Mouse (Mus musculus) intestine, embryonic 14.5 days (tissue): Measurements from ENCODE around the gene Rps6ka2. TPM values are rescaled to one million over a fixed set of nuclear protein-coding genes. Genes with fewer than 3 reads are reported as not detected.

Source experiments
- ATAC-seq: fragments of 200-750 bp; cut with Nextera tagmentation; replicated peaks from 2 replicates; pipeline ENCODE4 v1.8.0; 2017; ENCODE audit warnings: low read depth, moderate number of reproducible peaks, moderate TSS enrichment, moderate library complexity; ENCODE audit not compliant: low FRiP score, low TSS enrichment
- DNase-seq: peaks from one replicate; pipeline ENCODE4 v3.0.0-alpha.2; 2018; ENCODE audit warnings: low spot score
- H3K27ac ChIP-seq: fragments of 300-500 bp; sonication (generic); 2 replicates; pipeline ENCODE4 v1.5.1; 2014; ENCODE audit warnings: low read depth, mild to moderate bottlenecking, control low read depth
- H3K27me3 ChIP-seq: fragments of 300-500 bp; sonication (generic); replicated peaks from 2 replicates; pipeline ENCODE4 v1.6.1; 2014; ENCODE audit warnings: low read length, control low read depth; ENCODE audit not compliant: control insufficient read depth, insufficient read depth
- H3K36me3 ChIP-seq: fragments of 300-500 bp; sonication (generic); 2 replicates; pipeline ENCODE4 v1.6.1; 2014; ENCODE audit warnings: low read length, control low read depth; ENCODE audit not compliant: control insufficient read depth, insufficient read depth
- H3K4me1 ChIP-seq: fragments of 300-500 bp; sonication (generic); replicated peaks from 2 replicates; pipeline ENCODE4 v1.6.1; 2014; ENCODE audit warnings: low read length, control low read depth, mixed read lengths; ENCODE audit not compliant: control insufficient read depth, insufficient read depth
- H3K4me2 ChIP-seq: fragments of 300-500 bp; sonication (generic); 2 replicates; pipeline ENCODE4 v1.6.1; 2014; ENCODE audit warnings: low read length
- H3K4me3 ChIP-seq: fragments of 300-500 bp; sonication (generic); 2 replicates; pipeline ENCODE4 v1.5.1; 2014; ENCODE audit warnings: low read depth, low read length, control low read depth, mixed read lengths
- H3K9ac ChIP-seq: fragments of 300-500 bp; sonication (generic); 2 replicates; pipeline ENCODE4 v1.6.1; 2014; ENCODE audit warnings: mild to moderate bottlenecking, low read length
- H3K9me3 ChIP-seq: fragments of 300-500 bp; sonication (generic); 2 replicates; pipeline ENCODE4 v1.6.1; 2016; ENCODE audit warnings: low read length, control low read depth; ENCODE audit not compliant: control insufficient read depth
- WGBS: fragments of 180-500 bp; shearing (Covaris S2); extraction: QIAGEN DNeasy Blood & Tissue Kit; methylation state at CpG from one replicate; pipeline ENCODE4 v1.1.7; 2014; 5-methylcytosine and 5-hydroxymethylcytosine counted together
- polyA plus RNA-seq: library from polyadenylated mRNA; unstranded; fragments of >200 nt; fragmentation: Nextera tagmentation; extraction: Ambion mirVana; gene quantifications from 2 replicates; pipeline ENCODE4 v1.2.1, GENCODE M21; 2014

The Rps6ka2 gene
- polyA plus RNA-seq, 1 experiment from 2014 or later: 15.1 TPM

DNA sequence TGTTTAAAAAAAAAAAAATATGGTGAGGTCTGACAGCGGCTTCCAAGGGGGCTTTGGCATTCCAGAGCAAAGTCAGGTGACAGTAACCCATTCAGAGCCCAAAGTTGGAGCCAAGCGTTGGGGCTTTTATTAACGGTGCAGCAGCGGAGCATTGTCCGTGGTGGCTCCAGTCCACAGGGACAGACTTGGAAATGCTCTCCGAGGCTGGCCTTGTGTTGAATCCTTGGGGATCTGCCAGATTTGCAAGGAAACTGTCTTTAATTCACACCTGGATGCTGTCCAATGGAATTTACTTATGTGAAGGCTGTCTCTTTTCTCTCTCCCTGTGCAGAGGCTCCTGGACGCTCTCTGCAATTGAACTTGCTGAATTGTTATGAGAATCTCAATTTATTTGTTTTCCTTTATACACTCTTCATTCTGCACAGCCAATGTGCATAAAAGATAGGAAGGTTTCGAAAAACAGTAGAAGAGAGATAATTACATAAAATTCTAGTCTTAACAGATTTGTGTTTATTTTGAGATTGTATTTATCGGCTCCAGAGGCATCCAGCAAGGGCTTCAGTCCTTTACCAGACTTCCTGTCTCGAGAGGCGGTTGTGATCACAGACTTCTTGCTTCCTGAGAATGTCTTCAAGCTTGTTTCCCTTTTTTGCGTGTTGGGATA, 95.9 kb downstream of the Rps6ka2 start:
- H3K27me3 ChIP-seq: no peaks in the 10 kb centered on the region
- no peak overlapping the region for H3K4me2 ChIP-seq
- H3K27ac ChIP-seq: peak overlapping the region; percentile 30; the same call in 1 of the 2 replicates
- H3K4me3 ChIP-seq: no peak overlapping the region
- no peak overlapping the region for H3K9ac ChIP-seq
- H3K4me1 ChIP-seq: peaks cover 49% of the 10 kb centered on the region
- 35% methylated on average over 12 of the region's 12 CpGs for WGBS
- no peaks in the 10 kb centered on the region for H3K9me3 ChIP-seq
- DNase-seq (no peak), ATAC-seq (no peak)
- no peaks in the 10 kb centered on the region for H3K36me3 ChIP-seq

DNA sequence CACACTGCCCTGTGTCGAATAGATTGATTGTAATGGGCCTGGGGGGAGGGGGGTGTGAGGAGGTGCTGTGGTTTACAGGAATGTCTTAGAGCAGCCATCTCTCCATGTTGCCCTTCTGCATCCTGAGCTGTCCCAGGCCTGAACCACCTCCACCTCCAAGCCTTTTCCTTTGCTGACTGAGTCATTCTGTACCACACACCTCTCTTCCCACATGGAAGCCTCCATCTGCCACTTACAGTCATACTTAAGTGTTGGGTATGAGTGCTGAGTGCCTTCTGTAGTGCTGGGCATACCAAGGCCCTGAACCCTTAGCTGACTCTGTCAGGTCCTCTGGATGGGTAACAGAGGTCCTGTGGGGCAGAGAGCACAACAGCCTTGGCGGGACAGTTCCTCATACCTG, 97.9 kb downstream of the Rps6ka2 start:
- Histone ChIP-seq H3K36me3 (no peaks in the 10 kb centered on the region), H3K4me1 (peaks cover 55% of the 10 kb centered on the region), H3K27ac (no peak overlapping the region), H3K4me3 (no peak overlapping the region), H3K4me2 (no peak overlapping the region), H3K9ac (no peak overlapping the region), H3K9me3 (no peaks in the 10 kb centered on the region), H3K27me3 (no peaks in the 10 kb centered on the region)
- 69% methylated on average over 2 of the region's 2 CpGs for WGBS
- DNase-seq (no peak), ATAC-seq (no peak)

DNA sequence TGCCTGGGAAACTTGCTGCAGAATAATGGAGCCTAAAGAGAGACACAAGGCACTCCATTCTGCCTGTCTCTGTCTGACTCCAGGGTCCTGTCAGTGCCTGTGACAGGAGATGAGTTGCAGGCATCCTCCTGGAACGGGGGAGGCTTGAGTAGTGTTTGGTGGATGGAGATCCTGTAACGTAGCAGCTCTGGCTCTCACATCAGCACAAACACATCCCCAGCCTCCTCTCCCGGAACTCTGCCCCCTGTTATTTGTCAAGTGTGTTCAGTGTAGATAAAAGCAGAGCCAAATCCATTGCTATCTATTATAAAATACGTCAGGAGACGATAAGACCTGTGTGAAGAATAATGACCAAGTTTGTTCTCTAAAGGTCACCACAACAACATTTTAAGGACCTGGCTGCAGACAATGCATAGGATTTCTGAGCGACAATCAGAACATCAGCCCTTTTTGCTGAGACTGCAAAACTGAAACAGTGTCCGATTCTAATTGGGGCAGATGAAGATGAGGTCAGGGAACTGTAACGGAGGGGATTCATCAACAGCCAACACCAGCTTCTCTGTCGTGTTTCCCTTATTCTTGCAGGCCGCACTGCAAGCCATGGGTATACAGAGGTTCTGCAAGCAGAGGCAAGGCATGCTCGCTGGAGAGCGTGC, 99.4 kb downstream of the Rps6ka2 start:
- Histone ChIP-seq H3K27ac (peak overlapping the region; percentile 64), H3K4me3 (no peak overlapping the region), H3K27me3 (no peaks in the 10 kb centered on the region), H3K9ac (no peak overlapping the region), H3K4me1 (peaks cover 59% of the 10 kb centered on the region), H3K9me3 (no peaks in the 10 kb centered on the region), H3K36me3 (no peaks in the 10 kb centered on the region), H3K4me2 (peak overlapping the region; percentile 7; the same call in 1 of the 2 replicates)
- ATAC-seq (peak; percentile 58), DNase-seq (peak; percentile 70)
- WGBS: 15% methylated on average over 12 of the region's 12 CpGs

DNA sequence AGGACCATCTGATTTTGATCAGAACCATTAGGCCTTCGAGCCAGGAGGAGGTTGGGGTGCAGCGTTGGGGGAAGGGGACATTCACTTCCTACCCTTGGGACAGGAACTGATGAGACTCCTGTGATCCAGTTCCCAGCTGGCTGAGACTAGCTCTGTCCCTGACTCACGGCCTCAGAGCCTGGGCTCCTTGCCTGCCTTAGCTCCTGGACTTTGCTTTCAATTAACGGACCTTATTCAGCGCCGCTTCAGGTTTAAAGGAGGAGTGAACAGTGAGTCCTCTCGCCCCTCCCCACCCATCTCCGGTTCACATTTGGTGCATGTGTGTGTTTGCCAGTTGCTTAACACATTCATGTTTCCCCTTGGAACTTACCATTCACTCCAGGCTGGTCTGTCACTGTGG, 100.6 kb downstream of the Rps6ka2 start:
- H3K9me3 ChIP-seq: no peaks in the 10 kb centered on the region
- H3K4me2 ChIP-seq: no peak overlapping the region
- no peak overlapping the region for H3K27ac ChIP-seq
- peaks cover 56% of the 10 kb centered on the region for H3K4me1 ChIP-seq
- DNase-seq (no peak), ATAC-seq (0 out of 2 replicates have a peak, but pooled peaks have one; percentile 25)
- no peak overlapping the region for H3K9ac ChIP-seq
- no peak overlapping the region for H3K4me3 ChIP-seq
- no peaks in the 10 kb centered on the region for H3K36me3 ChIP-seq
- 61% methylated on average over 8 of the region's 8 CpGs for WGBS
- H3K27me3 ChIP-seq: no peaks in the 10 kb centered on the region

DNA sequence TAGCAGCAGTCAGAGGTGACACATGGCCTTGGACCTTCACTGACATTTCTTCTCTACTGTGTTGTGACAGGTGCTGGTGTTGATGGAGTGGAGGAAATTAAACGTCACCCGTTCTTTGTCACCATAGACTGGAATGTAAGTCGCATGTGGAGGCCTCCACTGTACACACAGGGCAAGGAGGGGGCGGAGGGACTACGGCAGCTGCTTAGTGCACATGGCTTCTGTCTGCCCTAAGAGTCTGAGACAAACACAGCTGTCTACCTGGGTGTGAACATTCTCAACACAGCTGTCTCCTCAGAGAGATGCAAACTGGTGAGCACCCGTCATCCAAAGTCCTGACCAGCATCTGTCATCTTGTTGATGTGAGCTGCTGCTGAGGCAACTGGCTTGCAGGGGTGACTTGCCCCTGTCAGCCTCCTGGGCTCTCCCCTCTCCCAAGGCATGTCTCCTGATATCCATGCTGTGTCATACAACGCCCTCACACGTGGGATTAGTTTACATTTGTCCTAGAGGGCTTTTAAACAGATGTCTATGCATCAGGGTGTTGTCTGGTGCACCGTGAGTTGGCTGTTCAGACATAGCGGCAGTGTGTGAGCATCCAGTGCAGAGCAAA, 101.7 kb downstream of the Rps6ka2 start:
- 26% methylated on average over 10 of the region's 10 CpGs for WGBS
- DNase-seq: no peak

DNA sequence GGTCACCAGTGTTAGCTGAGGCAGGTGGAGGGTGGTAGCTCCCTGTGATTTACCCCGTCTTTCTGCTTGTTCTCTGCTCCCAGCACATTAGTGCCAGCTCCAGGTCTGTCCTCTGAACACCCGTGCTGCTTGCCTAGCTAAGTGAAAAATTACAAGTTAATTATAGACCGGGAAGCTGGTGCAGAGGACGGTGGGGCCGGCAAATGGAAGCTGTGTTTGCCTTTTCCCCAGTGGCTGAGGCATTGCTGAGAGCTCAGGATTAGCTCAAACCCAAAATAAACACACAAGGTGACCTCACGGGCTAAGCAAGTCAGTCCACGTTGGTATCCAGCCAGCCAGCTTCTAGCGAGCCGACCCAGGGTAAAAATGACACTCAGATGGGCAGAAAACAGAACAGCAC, 103.1 kb downstream of the Rps6ka2 start:
- Histone ChIP-seq H3K9me3 (no peaks in the 10 kb centered on the region), H3K9ac (no peak overlapping the region), H3K4me2 (no peak overlapping the region), H3K36me3 (peaks cover 8% of the 10 kb centered on the region; the same call in 1 of the 2 replicates), H3K4me1 (peaks cover 47% of the 10 kb centered on the region), H3K27me3 (no peaks in the 10 kb centered on the region), H3K27ac (0 out of 2 replicates have a peak overlapping the region, but pooled peaks have one; percentile 22), H3K4me3 (no peak overlapping the region)
- DNase-seq (no peak), ATAC-seq (no peak)
- WGBS: 16% methylated on average over 9 of the region's 9 CpGs

More for the DNA sequence above, 101.7 kb downstream of the Rps6ka2 start:
- H3K4me1 ChIP-seq: peaks cover 48% of the 10 kb centered on the region
- H3K36me3 ChIP-seq: no peaks in the 10 kb centered on the region
- ATAC-seq: no peak; the same call in 1 of the 2 replicates
- H3K4me2 ChIP-seq: no peak overlapping the region
- no peaks in the 10 kb centered on the region for H3K27me3 ChIP-seq
- H3K9ac ChIP-seq: no peak overlapping the region
- H3K9me3 ChIP-seq: no peaks in the 10 kb centered on the region
- H3K27ac ChIP-seq: 0 out of 2 replicates have a peak overlapping the region, but pooled peaks have one; percentile 11
- no peak overlapping the region for H3K4me3 ChIP-seq

DNA sequence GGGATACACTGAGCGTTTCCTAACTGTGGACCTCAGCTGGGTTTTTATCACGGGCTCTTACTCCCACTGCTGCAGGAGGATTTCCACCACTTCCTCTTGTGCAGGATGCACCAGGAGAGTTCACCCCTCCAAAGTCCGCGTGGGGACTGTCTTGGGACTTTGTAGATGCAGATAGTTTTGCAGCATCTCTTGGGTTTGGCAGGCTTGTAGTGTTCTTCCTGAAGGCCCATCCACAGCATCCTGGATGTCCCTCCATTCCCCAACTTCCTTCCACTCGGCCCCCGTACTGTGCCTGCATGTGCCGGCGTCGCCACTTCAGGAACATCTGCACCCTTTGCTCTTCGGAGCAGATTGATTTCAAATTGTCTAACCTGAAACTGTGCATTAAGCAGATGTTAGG, 103.9 kb downstream of the Rps6ka2 start:
- no peak overlapping the region for H3K4me2 ChIP-seq
- ATAC-seq (no peak), DNase-seq (no peak)
- H3K4me1 ChIP-seq: peaks cover 42% of the 10 kb centered on the region
- H3K9me3 ChIP-seq: no peaks in the 10 kb centered on the region
- WGBS: 82% methylated on average over 10 of the region's 10 CpGs
- no peak overlapping the region for H3K4me3 ChIP-seq
- H3K9ac ChIP-seq: no peak overlapping the region
- peaks cover 12% of the 10 kb centered on the region; the same call in 1 of the 2 replicates for H3K36me3 ChIP-seq
- no peaks in the 10 kb centered on the region for H3K27me3 ChIP-seq
- H3K27ac ChIP-seq: 0 out of 2 replicates have a peak overlapping the region, but pooled peaks have one; percentile 22

DNA sequence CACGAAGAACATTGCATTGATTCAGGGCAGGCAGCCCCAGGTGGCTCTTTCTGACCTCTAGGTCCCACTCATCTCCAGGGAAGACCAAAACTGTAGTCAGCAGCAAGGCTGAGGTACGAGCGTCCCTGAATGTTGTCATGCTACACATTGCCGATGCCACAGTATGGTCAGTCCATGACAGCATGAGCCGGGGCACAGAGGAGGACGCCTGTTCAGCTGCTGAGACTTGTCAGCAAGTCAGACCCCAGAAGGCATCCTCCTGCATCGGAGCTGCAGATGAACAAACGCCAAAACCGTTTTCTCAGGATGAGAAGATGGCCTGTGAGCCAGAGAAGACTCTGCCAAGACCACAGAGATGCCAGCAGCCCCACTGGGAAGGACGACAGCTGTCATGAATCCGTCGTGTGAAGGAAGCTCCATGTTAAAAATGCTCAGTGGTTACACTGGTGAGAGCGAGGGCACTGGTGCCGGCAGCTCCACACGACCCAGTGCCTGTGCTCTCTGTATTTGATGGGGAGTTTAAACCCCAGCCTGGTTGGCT, 108.9 kb downstream of the Rps6ka2 start:
- no peak overlapping the region for H3K27ac ChIP-seq
- H3K4me1 ChIP-seq: no peaks in the 10 kb centered on the region
- H3K27me3 ChIP-seq: no peaks in the 10 kb centered on the region
- peaks cover 28% of the 10 kb centered on the region for H3K36me3 ChIP-seq
- DNase-seq (no peak), ATAC-seq (no peak)
- H3K9ac ChIP-seq: no peak overlapping the region
- H3K4me3 ChIP-seq: no peak overlapping the region
- WGBS: 93% methylated on average over 15 of the region's 15 CpGs
- H3K4me2 ChIP-seq: no peak overlapping the region
- no peaks in the 10 kb centered on the region for H3K9me3 ChIP-seq
